14 mouse cellular contexts compared by ENCODE assay signal in the genomic region with DNA sequence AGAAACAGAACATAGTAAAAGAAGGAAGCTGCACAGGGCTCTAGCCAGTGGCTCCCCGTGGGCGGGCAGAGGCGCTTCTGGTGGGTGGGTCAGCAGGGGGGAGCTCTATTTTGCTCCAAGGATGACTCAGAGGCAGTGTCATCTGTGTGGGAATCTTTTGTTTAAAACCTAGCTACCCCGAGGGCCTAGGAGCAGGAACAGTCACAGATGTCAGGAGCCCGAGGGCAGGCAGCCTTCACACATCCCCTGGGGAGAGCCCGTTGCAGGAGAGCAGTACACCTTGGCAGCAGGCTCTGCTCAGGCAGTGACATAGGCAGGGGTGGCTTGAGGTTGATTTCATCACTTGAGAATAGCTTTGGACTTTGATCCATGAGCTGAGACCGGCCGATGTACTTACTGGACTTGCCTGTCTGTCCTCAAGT. TPM values are rescaled to one million over a fixed set of nuclear protein-coding genes. Genes with fewer than 3 reads are reported as not detected.
A peak's percentile ranks its signal among the peaks of the same experiment; 100 is the strongest.
DNase-seq lines count a peak whose midpoint lies in the region; ATAC-seq and TF ChIP-seq lines count a peak whose summit lies in the region.
"Had no signal": no experiment of that assay in that cellular context is flagged by ENCODE, and none has a peak within 500 bp of the region (broad histone marks: within the 10 kb centered on the region; RNA-seq: fewer than 3 reads in every experiment).

No protein-coding gene starts in this region.

- no peak overlapping the region for H3K4me3 ChIP-seq in intestine, embryonic 14.5 days (ENCODE audit: low read depth, low read length)
- H3K4me3 ChIP-seq in olfactory bulb, adult 2 months (ENCODE audit: insufficient read depth, low read depth, low read length): no peak overlapping the region
- H3K4me3 ChIP-seq: gastrocnemius, adult 2 months; heart, embryonic 13.5 days had no signal

- no peak overlapping the region for H3K27ac ChIP-seq in intestine, embryonic 14.5 days (ENCODE audit: low read depth)
- H3K27ac ChIP-seq in olfactory bulb, adult 2 months (ENCODE audit: insufficient read depth, low read depth, low read length): peak overlapping the region; percentile 69
- H3K27ac ChIP-seq: heart, embryonic 13.5 days had no signal

- TF ChIP-seq POLR2A in olfactory bulb, adult 2 months (IDR thresholded peaks at IDR 0.05; ENCODE audit: insufficient read depth, low read depth, low read length): no peak

- H3K4me1 ChIP-seq in intestine, embryonic 14.5 days (replicated peaks; ENCODE audit: control insufficient read depth, insufficient read depth, low read length): no peaks in the 10 kb centered on the region
- peaks cover 15% of the 10 kb centered on the region for H3K4me1 ChIP-seq in olfactory bulb, adult 2 months (ENCODE audit: control insufficient read depth, insufficient read depth, low read length)
- H3K4me1 ChIP-seq: heart, embryonic 13.5 days had no signal

- H3K27me3 ChIP-seq in intestine, embryonic 14.5 days (replicated peaks; ENCODE audit: control insufficient read depth, insufficient read depth, low read length): no peaks in the 10 kb centered on the region
- H3K27me3 ChIP-seq: heart, embryonic 13.5 days had no signal

- no peak for DNase-seq in frontal cortex, postnatal 10 days (ENCODE audit: low spot score in 2 of 2)
- peak; percentile 12 for DNase-seq in retina, postnatal 1 day
- DNase-seq in retina, embryonic 14.5 days (ENCODE audit: low spot score): no peak
- peak; percentile 52 for DNase-seq in intestine, embryonic 14.5 days (ENCODE audit: low spot score)
- no peak for DNase-seq in ovary, postnatal 14 days (ENCODE audit: low spot score)
- DNase-seq in cerebellum, postnatal 25 days: no peak
- DNase-seq: gastrocnemius, adult 2 months; liver; lung, postnatal 36 days; right cerebral cortex, adult 18-20 months had no signal

- ATAC-seq in frontal cortex, adult (ENCODE audit: low TSS enrichment): 0 out of 2 replicates have a peak, but pooled peaks have one; percentile 20
- no peak for ATAC-seq in intestine, embryonic 14.5 days (replicated peaks; ENCODE audit: low FRiP score, low TSS enrichment, low read depth)
- ATAC-seq: hindbrain, embryonic 16.5 days had no signal

- no peak for TF ChIP-seq CTCF in olfactory bulb, adult 2 months (IDR thresholded peaks at IDR 0.05; ENCODE audit: insufficient read depth, low read depth, low read length)

- H3K9me3 ChIP-seq in intestine, embryonic 14.5 days (ENCODE audit: control insufficient read depth, low read length): no peaks in the 10 kb centered on the region
- H3K9me3 ChIP-seq: heart, embryonic 13.5 days had no signal

- no peaks in the 10 kb centered on the region for H3K36me3 ChIP-seq in intestine, embryonic 14.5 days (ENCODE audit: control insufficient read depth, insufficient read depth, low read length)
- H3K36me3 ChIP-seq: heart, embryonic 13.5 days had no signal

- WGBS in intestine, embryonic 14.5 days: 24% methylated on average over 8 of the region's 8 CpGs
- WGBS in olfactory bulb, adult 2 months: 34% methylated on average over 8 of the region's 8 CpGs

- no peak overlapping the region for H3K9ac ChIP-seq in intestine, embryonic 14.5 days (ENCODE audit: low read length)
- H3K9ac ChIP-seq: heart, embryonic 13.5 days had no signal

- no peak overlapping the region for H3K4me2 ChIP-seq in intestine, embryonic 14.5 days (ENCODE audit: low read length)
- H3K4me2 ChIP-seq: heart, embryonic 13.5 days had no signal

RNA-seq across cellular contexts. Expression of gene Abhd5, which starts 13.9 kb away (rescaled TPM):
- 20.7 and 24.2 TPM in 2 replicates for polyA plus RNA-seq in intestine, embryonic 14.5 days (2014; fragmentation: Nextera tagmentation; extraction: Ambion mirVana)
- not detected in 2 replicates for polyA plus RNA-seq in olfactory bulb, adult 2 months (2012; ENCODE audit: insufficient read depth, insufficient read length, low replicate concordance, missing spikeins)

RNA-seq across cellular contexts. Expression of gene Ano10, which starts 43.3 kb away (rescaled TPM):
- polyA plus RNA-seq in intestine, embryonic 14.5 days (2014; fragmentation: Nextera tagmentation; extraction: Ambion mirVana): 38.9 and 41.6 TPM in 2 replicates
- polyA plus RNA-seq in olfactory bulb, adult 2 months (2012; ENCODE audit: insufficient read depth, insufficient read length, low replicate concordance, missing spikeins): not detected in 2 replicates

Comparison
In these comparisons a context has a peak if more than half of its experiments do, and no peak if none do; other contexts are left out.
1. DNase-seq: peak in retina, postnatal 1 day (single experiment) and intestine, embryonic 14.5 days (single experiment); none in frontal cortex, postnatal 10 days (0 of 2), retina, embryonic 14.5 days (single experiment), ovary, postnatal 14 days (single experiment) and cerebellum, postnatal 25 days (0 of 2).
2. RNA of gene Abhd5, which starts 13.9 kb away (polyA plus RNA-seq): 20.7 to 24.2 TPM in intestine, embryonic 14.5 days; not detected in olfactory bulb, adult 2 months; every median in the first group is over 10 times any median in the second.
3. RNA of gene Ano10, which starts 43.3 kb away (polyA plus RNA-seq): 38.9 to 41.6 TPM in intestine, embryonic 14.5 days; not detected in olfactory bulb, adult 2 months; every median in the first group is over 10 times any median in the second.